Mouse (Mus musculus): ENCODE results near the gene Gpr152.
"Not testable (repeated sequence)": the region's sequence is repeated elsewhere in the genome, so short reads cannot be mapped to it uniquely, and the experiment has no call there.

Gpr152 gene

GRCm38 (mm10) chr19:4112063-4112960 is 27.3 kb upstream of the Gpr152 start:
- peak; percentile 18 for DNase-seq

- peak; percentile 85 for DNase-seq
These were observed 26.3 kb upstream of the Gpr152 start for GRCm38 (mm10) chr19:4113186-4113805.

GRCm38 (mm10) chr19:4113806-4114230 is 25.8 kb upstream of the Gpr152 start:
- DNase-seq = peak; percentile 53

GRCm38 (mm10) chr19:4114551-4114950 is 25.0 kb upstream of the Gpr152 start:
- peak; percentile 13 for DNase-seq

GRCm38 (mm10) chr19:4115144-4115543 is 24.4 kb upstream of the Gpr152 start:
- no peak for DNase-seq

GRCm38 (mm10) chr19:4115816-4116215 is 23.8 kb upstream of the Gpr152 start:
- no peak for DNase-seq

- DNase-seq = no peak
These were observed 22.6 kb upstream of the Gpr152 start for GRCm38 (mm10) chr19:4117006-4117405.

- DNase-seq = no peak
These were observed 21.2 kb upstream of the Gpr152 start for GRCm38 (mm10) chr19:4118350-4118749.

GRCm38 (mm10) chr19:4119716-4120487 is 19.7 kb upstream of the Gpr152 start:
- DNase-seq = no peak

- DNase-seq = no peak
These were observed 19.1 kb upstream of the Gpr152 start for GRCm38 (mm10) chr19:4120496-4120895.

- DNase-seq = peak; percentile 99
These were observed 18.3 kb upstream of the Gpr152 start for GRCm38 (mm10) chr19:4121097-4121805.

GRCm38 (mm10) chr19:4121896-4122295 is 17.7 kb upstream of the Gpr152 start:
- DNase-seq = not testable (repeated sequence)

GRCm38 (mm10) chr19:4122411-4123370 is 16.9 kb upstream of the Gpr152 start:
- DNase-seq = no peak

GRCm38 (mm10) chr19:4124432-4124831 is 15.2 kb upstream of the Gpr152 start:
- DNase-seq = no peak

GRCm38 (mm10) chr19:4125268-4125667 is 14.3 kb upstream of the Gpr152 start:
- not testable (repeated sequence) for DNase-seq

- DNase-seq = peak; percentile 99
These were observed 13.6 kb upstream of the Gpr152 start, which contains the start of gene Aip for GRCm38 (mm10) chr19:4125741-4126696. Gene Aip, minus strand, starts transcription at chr19:4125858.

GRCm38 (mm10) chr19:4126759-4127495 is 12.7 kb upstream of the Gpr152 start:
- peak; percentile 38 for DNase-seq

GRCm38 (mm10) chr19:4129462-4129861 is 10.1 kb upstream of the Gpr152 start:
- DNase-seq = no peak

GRCm38 (mm10) chr19:4130106-4130505 is 9.5 kb upstream of the Gpr152 start:
- no peak for DNase-seq
